Mouse (Mus musculus) ES-E14 (cell line): ENCODE measurements around the gene Slc25a16. TPM values are rescaled to one million over a fixed set of nuclear protein-coding genes. Genes with fewer than 3 reads are reported as not detected.
A peak's percentile ranks its signal among the peaks of the same experiment; 100 is the strongest.

Experiments
- DNase-seq: peaks from one replicate; pipeline ENCODE4 v3.0.0-alpha.2; 2013; ENCODE audit warnings: low read depth, low spot score
- H3K27ac ChIP-seq: 2 replicates; pipeline ENCODE4 v1.5.1; 2012; ENCODE audit warnings: low read depth, mild to moderate bottlenecking, low read length, moderate library complexity, mixed read lengths; ENCODE audit not compliant: poor library complexity, insufficient read depth, severe bottlenecking
- H3K36me3 ChIP-seq: 2 replicates; pipeline ENCODE4 v1.6.1; 2012; ENCODE audit warnings: mild to moderate bottlenecking, low read length, moderate library complexity, mixed read lengths; ENCODE audit not compliant: control insufficient read depth, poor library complexity, insufficient read depth, severe bottlenecking
- H3K4me1 ChIP-seq, 2 experiments: fragments of 150-350 bp in 1 of 2; sonication (generic) in 1 of 2; 2 replicates each; pipeline ENCODE4 v1.6.1; 2012; ENCODE audit warnings: low read length in 2 of 2, mild to moderate bottlenecking in 1 of 2, mixed read lengths in 1 of 2; ENCODE audit not compliant: control insufficient read depth in 2 of 2, insufficient read depth in 2 of 2, poor library complexity in 1 of 2
- H3K4me3 ChIP-seq, 2 experiments: fragments of 150-350 bp in 1 of 2; sonication (generic) in 1 of 2; 2 replicates each; pipeline ENCODE4 v1.5.1; 2012; ENCODE audit warnings: low read length in 2 of 2, low read depth in 1 of 2, mild to moderate bottlenecking in 1 of 2, mixed read lengths in 1 of 2; ENCODE audit not compliant: insufficient read depth in 1 of 2, poor library complexity in 1 of 2, severe bottlenecking in 1 of 2
- H3K9ac ChIP-seq: 2 replicates; pipeline ENCODE4 v1.6.1; 2012; ENCODE audit warnings: low read depth, mild to moderate bottlenecking, low read length, mixed read lengths; ENCODE audit not compliant: poor library complexity, insufficient read depth, severe bottlenecking
- H3K9me3 ChIP-seq: fragments of 150-350 bp; sonication (generic); 2 replicates; pipeline ENCODE4 v1.6.1; 2012; ENCODE audit warnings: low read depth, mild to moderate bottlenecking, low read length; ENCODE audit not compliant: control insufficient read depth, insufficient read depth
- CHD2 ChIP-seq: IDR thresholded peaks from 2 replicates; pipeline ENCODE4 v1.6.1; 2014; ENCODE audit warnings: mild to moderate bottlenecking, low read depth, low read length, inconsistent platforms
- HCFC1 ChIP-seq: IDR thresholded peaks from 2 replicates; pipeline ENCODE4 v1.6.1; 2012; ENCODE audit warnings: low read length, inconsistent platforms, borderline replicate concordance; ENCODE audit not compliant: insufficient read depth
- MAFK ChIP-seq: IDR thresholded peaks from 2 replicates; pipeline ENCODE4 v1.6.1; 2014; ENCODE audit warnings: mild to moderate bottlenecking, low read depth, low read length, inconsistent platforms; ENCODE audit not compliant: insufficient read depth
- ZC3H11A ChIP-seq: IDR thresholded peaks from 2 replicates; pipeline ENCODE4 v1.6.1; 2012; ENCODE audit warnings: low read depth, mild to moderate bottlenecking, inconsistent platforms, low read length, borderline replicate concordance
- ZNF384 ChIP-seq: IDR thresholded peaks from 2 replicates; pipeline ENCODE4 v1.6.1; 2012; ENCODE audit warnings: low read depth, low read length, inconsistent platforms
- in situ Hi-C, 2 experiments: fragments of 600-800 bp; cut with MboI; formaldehyde crosslinking; loops; one replicate each; pipeline ENCODE4 v1.15.1; 2025; ENCODE audit warnings: low sequenced_read_pairs in 2 of 2, inconsistent platforms in 1 of 2; ENCODE audit not compliant: unreplicated experiment in 2 of 2
- total RNA-seq: library from RNA; depleted of rRNA; stranded (reverse); fragments of 300-350 nt; gene quantifications from 2 replicates; pipeline ENCODE4 v1.2.3, GENCODE M21; 2012

Gene Slc25a16
- total RNA-seq, 1 experiment = 12.8 TPM

- no peak overlapping the region for H3K9ac ChIP-seq
- H3K27ac ChIP-seq = no peak overlapping the region
- 0 out of 4 replicates have a peak overlapping the region, but pooled peaks of 1 of the 2 experiments have one; percentile 4 for H3K4me3 ChIP-seq
- no peaks in the 10 kb centered on the region for H3K9me3 ChIP-seq
- DNase-seq = no peak
- H3K4me1 ChIP-seq = peaks cover 0 to 9% of the 10 kb centered on the region in 2 experiments; a peak in 2 of 4 replicates
- in situ Hi-C loops = no loop called here
- TF ChIP-seq MAFK (no peak), CHD2 (no peak), HCFC1 (no peak), ZNF384 (no peak), ZC3H11A (no peak)
- peaks cover 6% of the 10 kb centered on the region; the same call in 1 of the 2 replicates for H3K36me3 ChIP-seq
Observed at GRCm38 (mm10) chr10:62881211-62881610, 39.2 kb upstream of the Slc25a16 start.

GRCm38 (mm10) chr10:62883933-62884372 lies 36.5 kb upstream of the Slc25a16 start:
- Histone ChIP-seq H3K9ac (peak overlapping the region; percentile 32; the same call in 1 of the 2 replicates), H3K4me1 (peaks cover 0 to 9% of the 10 kb centered on the region in 2 experiments; a peak in 2 of 4 replicates), H3K4me3 (peak overlapping the region; percentile 37 to 83; a peak in 3 of 4 replicates), H3K27ac (peak overlapping the region; percentile 66; the same call in 1 of the 2 replicates), H3K9me3 (no peaks in the 10 kb centered on the region), H3K36me3 (no peaks in the 10 kb centered on the region; the same call in 1 of the 2 replicates)
- in situ Hi-C loops = no loop called here
- TF ChIP-seq HCFC1 = no peak
- no peak for DNase-seq

GRCm38 (mm10) chr10:62884517-62884916 lies 35.9 kb upstream of the Slc25a16 start:
- peaks cover 0 to 9% of the 10 kb centered on the region in 2 experiments; a peak in 2 of 4 replicates for H3K4me1 ChIP-seq
- H3K9me3 ChIP-seq = no peaks in the 10 kb centered on the region
- peak overlapping the region; percentile 66; the same call in 1 of the 2 replicates for H3K27ac ChIP-seq
- no peaks in the 10 kb centered on the region; the same call in 1 of the 2 replicates for H3K36me3 ChIP-seq
- H3K9ac ChIP-seq = no peak overlapping the region; the same call in 1 of the 2 replicates
- TF ChIP-seq MAFK = no peak
- TF ChIP-seq CHD2 = peak; percentile 46; the same call in 1 of the 2 replicates
- peak overlapping the region; percentile 71 to 83; a peak in 3 of 4 replicates for H3K4me3 ChIP-seq
- no peak for DNase-seq
- in situ Hi-C loops = no loop called here

GRCm38 (mm10) chr10:62885460-62885859 lies 35.0 kb upstream of the Slc25a16 start:
- Histone ChIP-seq H3K4me3 (peak overlapping the region; percentile 71 to 83; a peak in 3 of 4 replicates), H3K4me1 (peaks cover 0 to 9% of the 10 kb centered on the region in 2 experiments; a peak in 2 of 4 replicates), H3K27ac (peak overlapping the region; percentile 86; the same call in 1 of the 2 replicates), H3K9ac (peak overlapping the region; percentile 11; the same call in 1 of the 2 replicates), H3K9me3 (no peaks in the 10 kb centered on the region), H3K36me3 (no peaks in the 10 kb centered on the region)
- no peak for TF ChIP-seq ZC3H11A
- TF ChIP-seq ZNF384 = no peak
- no peak for TF ChIP-seq HCFC1
- no peak for TF ChIP-seq CHD2
- TF ChIP-seq MAFK = no peak
- in situ Hi-C loops = no loop called here
- no peak for DNase-seq
